ENCODE assay signal across 14 mouse cellular contexts in genomic region chr3:66563329-66563728, GRCm38 (mm10).
DNase-seq lines count a peak whose midpoint lies in the region; ATAC-seq and TF ChIP-seq lines count a peak whose summit lies in the region.
"Had no signal": no experiment of that assay in that cellular context is flagged by ENCODE, and none has a peak within 500 bp of the region (broad histone marks: within the 10 kb centered on the region; RNA-seq: fewer than 3 reads in every experiment).

No protein-coding gene starts in this region.

- ATAC-seq in Patski, result no peak
- ATAC-seq in granulocyte monocyte progenitor cell, adult 5-6 weeks (replicated peaks; ENCODE audit: poor library complexity, severe bottlenecking), result peak; percentile 82
- ATAC-seq: forebrain, embryonic 13.5 days; hindbrain, postnatal 0 days had no signal

- H3K27me3 ChIP-seq in Patski, result no peaks in the 10 kb centered on the region
- H3K27me3 ChIP-seq: forebrain, embryonic 13.5 days; kidney, embryonic 15.5 days had no signal

- POLR2A ChIA-PET in Patski (lab: Charles Lee), result interaction anchor here (1.0 kb wide), 1 partner anchor 13 kb away, joined by 3 read pairs; no protein-coding TSS in a partner anchor

- CTCF ChIA-PET in Patski (lab: Charles Lee), result interaction anchor here (0.6 to 1.5 kb wide), 3 partner anchors 10 to 153 kb away, joined by 3 to 4 read pairs (median 3); no protein-coding TSS in a partner anchor

- TF ChIP-seq CTCF in Patski (IDR thresholded peaks at IDR 0.05), result peak; percentile 65

- intact Hi-C loops in heart, postnatal 25 days (cut with DNase I), result no loop called here

- in situ Hi-C loops in Patski (cut with MboI; ENCODE audit: low pct_unique_long_range_greater_than_20kb), result loop anchor here (10.0 kb wide), 1 partner anchor 149 kb away; no protein-coding TSS in a partner anchor

- peak; percentile 2 for DNase-seq in lung, postnatal 25 days (ENCODE audit: low spot score)
- no peak for DNase-seq in lung, postnatal 10 days
- DNase-seq in Patski (ENCODE audit: low read depth, low spot score), result no peak
- DNase-seq in spleen, postnatal 10 days (ENCODE audit: low spot score in 2 of 2), result peak; percentile 20 to 60
- DNase-seq in heart, adult 18-20 months, result no peak
- DNase-seq in heart, postnatal 25 days (ENCODE audit: low spot score), result no peak
- no peak for DNase-seq in gastrocnemius, adult 18-20 months (ENCODE audit: low spot score)
- DNase-seq: cerebellum, adult 18-20 months; gastrocnemius, postnatal 10 days; thymus, postnatal 14 days had no signal

Comparison
In these comparisons a context has a peak if more than half of its experiments do, and no peak if none do; other contexts are left out.
1. DNase-seq: peak in lung, postnatal 25 days (single experiment) and spleen, postnatal 10 days (2 of 2); none in lung, postnatal 10 days (single experiment), Patski (single experiment), heart, adult 18-20 months (0 of 2), heart, postnatal 25 days (single experiment) and gastrocnemius, adult 18-20 months (single experiment).